Mouse (Mus musculus) MEL (cell line): ENCODE measurements around the gene Scn11a. TPM values are rescaled to one million over a fixed set of nuclear protein-coding genes. Genes with fewer than 3 reads are reported as not detected.

Experiments used
- DNase-seq: peaks from one replicate; pipeline ENCODE4 v3.0.0; 2011; ENCODE audit warnings: low read depth, low spot score
- H3K27ac ChIP-seq: 2 replicates; pipeline ENCODE4 v1.5.1; 2012; ENCODE audit warnings: low read depth, mild to moderate bottlenecking, control low read depth, low read length, moderate library complexity; ENCODE audit not compliant: control insufficient read depth
- H3K27me3 ChIP-seq, 2 experiments: fragments of 150-350 bp in 1 of 2; sonication (generic) in 1 of 2; 2 replicates each; pipeline ENCODE4 v1.6.1; 2012; ENCODE audit warnings: low read length in 2 of 2, mild to moderate bottlenecking in 2 of 2, improper control_type of control experiment in 1 of 2, moderate library complexity in 1 of 2; ENCODE audit not compliant: insufficient read depth in 2 of 2, control insufficient read depth in 1 of 2
- H3K36me3 ChIP-seq, 2 experiments: 2 replicates each; pipeline ENCODE4 v1.6.1; 2012 to 2014; ENCODE audit warnings: low read length in 2 of 2, improper control_type of control experiment in 1 of 2, inconsistent platforms in 1 of 2, mild to moderate bottlenecking in 1 of 2; ENCODE audit not compliant: insufficient read depth in 2 of 2, control insufficient read depth in 1 of 2
- H3K4me1 ChIP-seq, 2 experiments: fragments of 150-350 bp in 1 of 2; sonication (generic) in 1 of 2; 2 replicates each; pipeline ENCODE4 v1.6.1; 2012; ENCODE audit warnings: low read length in 2 of 2, improper control_type of control experiment in 1 of 2, mild to moderate bottlenecking in 1 of 2; ENCODE audit not compliant: insufficient read depth in 2 of 2, control insufficient read depth in 1 of 2
- H3K4me3 ChIP-seq, 2 experiments: fragments of 150-350 bp in 1 of 2; sonication (generic) in 1 of 2; 2 replicates each; pipeline ENCODE4 v1.5.1; 2012; ENCODE audit warnings: low read depth in 2 of 2, low read length in 2 of 2, mild to moderate bottlenecking in 2 of 2, moderate library complexity in 2 of 2, control low read depth in 1 of 2, improper control_type of control experiment in 1 of 2; ENCODE audit not compliant: control insufficient read depth in 1 of 2, insufficient read depth in 1 of 2
- H3K79me2 ChIP-seq: 2 replicates; pipeline ENCODE4 v1.6.1; 2012; ENCODE audit warnings: mild to moderate bottlenecking, low read length, moderate library complexity; ENCODE audit not compliant: control insufficient read depth, poor library complexity, insufficient read depth
- H3K9ac ChIP-seq: 2 replicates; pipeline ENCODE4 v1.6.1; 2012; ENCODE audit warnings: low read depth, mild to moderate bottlenecking, control low read depth, low read length, moderate library complexity; ENCODE audit not compliant: control insufficient read depth, poor library complexity, severe bottlenecking
- H3K9me3 ChIP-seq: fragments of 150-350 bp; sonication (generic); replicated peaks from 2 replicates; pipeline ENCODE4 v1.6.1; 2012; ENCODE audit warnings: mild to moderate bottlenecking, low read length, improper control_type of control experiment, moderate library complexity; ENCODE audit not compliant: insufficient read depth
- CTCF ChIP-seq, 3 experiments: IDR thresholded peaks in 2 of 3; conservative IDR thresholded peaks in 1 of 3; 2 replicates each; pipeline ENCODE4 v1.5.1; 2011 to 2012; ENCODE audit warnings: low read length in 3 of 3, low read depth in 2 of 3, mild to moderate bottlenecking in 2 of 3, improper control_type of control experiment in 1 of 3, inconsistent platforms in 1 of 3, mixed read lengths in 1 of 3, moderate library complexity in 1 of 3; ENCODE audit not compliant: control insufficient read depth in 1 of 3, insufficient read depth in 1 of 3, poor library complexity in 1 of 3, severe bottlenecking in 1 of 3
- E2F4 ChIP-seq: IDR thresholded peaks from 2 replicates; pipeline ENCODE4 v1.6.1; 2011; ENCODE audit warnings: low read depth, low read length, improper control_type of control experiment, borderline replicate concordance
- HCFC1 ChIP-seq: IDR thresholded peaks from 2 replicates; pipeline ENCODE4 v1.6.1; 2012; ENCODE audit warnings: low read depth, mild to moderate bottlenecking, inconsistent platforms, low read length, improper control_type of control experiment, moderate library complexity
- JUND ChIP-seq: IDR thresholded peaks from 2 replicates; pipeline ENCODE4 v1.6.1; 2011; ENCODE audit warnings: low read depth, mild to moderate bottlenecking, improper control_type of control experiment, low read length
- MYB ChIP-seq: IDR thresholded peaks from 2 replicates; pipeline ENCODE4 v1.6.1; 2011; ENCODE audit warnings: mild to moderate bottlenecking, low read depth, low read length, improper control_type of control experiment
- NELFE ChIP-seq: IDR thresholded peaks from 2 replicates; pipeline ENCODE4 v1.6.1; 2011; ENCODE audit warnings: low read depth, low read length, improper control_type of control experiment
- POLR2A ChIP-seq, 2 experiments: IDR thresholded peaks; 2 replicates each; pipeline ENCODE4 v1.6.1; 2011 to 2012; ENCODE audit warnings: low read length in 2 of 2, mild to moderate bottlenecking in 2 of 2, control low read depth in 1 of 2, improper control_type of control experiment in 1 of 2, low read depth in 1 of 2, moderate library complexity in 1 of 2; ENCODE audit not compliant: control insufficient read depth in 1 of 2, insufficient read depth in 1 of 2, poor library complexity in 1 of 2
- RAD21 ChIP-seq: IDR thresholded peaks from 2 replicates; pipeline ENCODE4 v1.6.1; 2011; ENCODE audit warnings: mild to moderate bottlenecking, low read depth, low read length, improper control_type of control experiment
- SMC3 ChIP-seq: IDR thresholded peaks from 2 replicates; pipeline ENCODE4 v1.6.1; 2011; ENCODE audit warnings: low read depth, low read length, improper control_type of control experiment
- TBP ChIP-seq: IDR thresholded peaks from 2 replicates; pipeline ENCODE4 v1.8.0; 2011; ENCODE audit warnings: low read depth, low read length, improper control_type of control experiment
- TCF12 ChIP-seq: IDR thresholded peaks from 2 replicates; pipeline ENCODE4 v1.6.1; 2014; ENCODE audit warnings: low read depth, mild to moderate bottlenecking, inconsistent platforms, low read length, improper control_type of control experiment, moderate library complexity
- USF2 ChIP-seq, 2 experiments: IDR thresholded peaks; 2 replicates each; pipeline ENCODE4 v1.6.1; 2011 to 2012; ENCODE audit warnings: improper control_type of control experiment in 2 of 2, low read length in 2 of 2, borderline replicate concordance in 1 of 2, inconsistent platforms in 1 of 2, low read depth in 1 of 2, mild to moderate bottlenecking in 1 of 2; ENCODE audit not compliant: insufficient read depth in 1 of 2
- ZC3H11A ChIP-seq: IDR thresholded peaks from 2 replicates; pipeline ENCODE4 v1.6.1; 2012; ENCODE audit warnings: low read depth, mild to moderate bottlenecking, inconsistent platforms, low read length, improper control_type of control experiment
- ZMIZ1 ChIP-seq: IDR thresholded peaks from 2 replicates; pipeline ENCODE4 v1.6.1; 2012; ENCODE audit warnings: low read depth, mild to moderate bottlenecking, inconsistent platforms, low read length, improper control_type of control experiment, moderate library complexity
- ZNF384 ChIP-seq: IDR thresholded peaks from 2 replicates; pipeline ENCODE4 v1.6.1; 2012; ENCODE audit warnings: low read depth, mild to moderate bottlenecking, inconsistent platforms, low read length, improper control_type of control experiment
- polyA plus RNA-seq, 2 experiments: library from polyadenylated mRNA; stranded (reverse) in 1 of 2; unstranded in 1 of 2; fragments of >175 nt in 1 of 2; fragments of >200 nt in 1 of 2; gene quantifications; 2 replicates each; pipeline versions ENCODE4 v1.2.1 to v1.2.4; 2012; ENCODE audit warnings: low replicate concordance in 2 of 2, low read depth in 1 of 2; ENCODE audit not compliant: insufficient read length in 2 of 2, insufficient read depth in 1 of 2, missing spikeins in 1 of 2
- total RNA-seq: library from RNA; depleted of rRNA; stranded (reverse); fragments of 300-350 nt; gene quantifications from 2 replicates; pipeline ENCODE4 v1.2.3, GENCODE M21; 2012

The Scn11a gene
- total and polyA plus RNA-seq, 3 experiments, result 0.04 to 0.15 TPM; not detected in 1

DNA sequence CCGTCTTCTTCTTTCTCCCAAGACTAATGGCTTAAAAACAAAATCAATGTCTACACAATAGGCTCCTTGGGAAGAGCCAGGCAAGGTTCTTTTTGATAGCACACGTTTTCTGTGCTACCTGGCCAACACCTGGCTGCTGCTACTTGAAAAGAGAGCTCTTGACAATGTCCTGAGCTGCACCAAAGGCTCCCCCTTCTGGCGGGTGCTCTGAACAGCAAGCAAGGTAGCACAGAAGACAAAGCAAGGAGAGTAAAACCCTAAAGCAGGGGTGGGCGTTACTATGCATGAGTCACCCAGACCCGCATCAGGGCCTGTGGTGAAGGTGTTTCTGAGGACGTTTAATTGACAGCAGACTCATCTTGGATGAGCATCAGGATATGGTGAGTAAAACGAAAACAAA is 56.7 kb downstream of the Scn11a start:
- Histone ChIP-seq H3K27ac (no peak overlapping the region), H3K27me3 (no peaks in the 10 kb centered on the region), H3K4me1 (0 out of 4 replicates have a peak, but pooled peaks cover 0 to 2% of the 10 kb centered on the region in 2 experiments), H3K79me2 (no peaks in the 10 kb centered on the region), H3K9me3 (no peaks in the 10 kb centered on the region), H3K9ac (no peak overlapping the region), H3K4me3 (no peak overlapping the region), H3K36me3 (no peaks in the 10 kb centered on the region)
- DNase-seq, result peak; percentile 49
- TF ChIP-seq SMC3 (peak; percentile 53), HCFC1 (no peak), CTCF (IDR thresholded peaks at IDR 0.05 in 2 of 3, conservative IDR thresholded peaks at IDR 0.05 in 1 of 3; ENCODE audit: control insufficient read depth in 1 of 3, insufficient read depth in 1 of 3, low read depth in 2 of 3, low read length in 3 of 3, poor library complexity in 1 of 3, severe bottlenecking in 1 of 3) (peak; percentile 60 to 69 (median 63); a peak in 5 of 6 replicates), JUND (no peak), NELFE (no peak), ZC3H11A (peak; percentile 17; the same call in 1 of the 2 replicates), TCF12 (no peak), RAD21 (peak; percentile 55), ZMIZ1 (no peak)

DNA sequence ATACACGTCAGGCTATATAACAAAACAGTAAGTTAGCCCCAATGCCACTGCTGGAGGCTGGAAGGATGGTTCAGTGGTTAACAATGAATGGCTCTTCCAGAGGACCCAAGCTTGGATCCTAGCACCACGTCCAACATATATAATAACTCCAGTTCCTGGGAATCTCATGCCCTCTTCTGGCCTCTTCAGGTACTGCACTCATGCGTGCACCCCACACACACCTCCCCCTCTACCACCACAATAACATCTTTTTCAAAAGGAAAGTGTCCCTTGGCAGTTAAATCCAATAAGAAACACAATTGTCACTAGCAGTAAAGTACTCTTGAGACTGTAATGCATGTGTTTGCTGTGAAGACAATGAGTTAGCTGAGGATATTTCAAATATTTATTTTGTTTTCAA is 65.0 kb downstream of the Scn11a start:
- no peaks in the 10 kb centered on the region for H3K27me3 ChIP-seq
- H3K9ac ChIP-seq, result no peak overlapping the region
- no peak overlapping the region for H3K27ac ChIP-seq
- TF ChIP-seq RAD21, result peak; percentile 14
- no peak for TF ChIP-seq E2F4
- peak; percentile 14 to 25 (median 18); a peak in 2 of 6 replicates for TF ChIP-seq CTCF (IDR thresholded peaks at IDR 0.05 in 2 of 3, conservative IDR thresholded peaks at IDR 0.05 in 1 of 3; ENCODE audit: control insufficient read depth in 1 of 3, insufficient read depth in 1 of 3, low read depth in 2 of 3, low read length in 3 of 3, poor library complexity in 1 of 3, severe bottlenecking in 1 of 3)
- no peaks in the 10 kb centered on the region for H3K4me1 ChIP-seq
- H3K79me2 ChIP-seq, result no peaks in the 10 kb centered on the region
- no peaks in the 10 kb centered on the region for H3K9me3 ChIP-seq
- DNase-seq, result peak; percentile 11
- no peaks in the 10 kb centered on the region for H3K36me3 ChIP-seq
- no peak overlapping the region for H3K4me3 ChIP-seq

DNA sequence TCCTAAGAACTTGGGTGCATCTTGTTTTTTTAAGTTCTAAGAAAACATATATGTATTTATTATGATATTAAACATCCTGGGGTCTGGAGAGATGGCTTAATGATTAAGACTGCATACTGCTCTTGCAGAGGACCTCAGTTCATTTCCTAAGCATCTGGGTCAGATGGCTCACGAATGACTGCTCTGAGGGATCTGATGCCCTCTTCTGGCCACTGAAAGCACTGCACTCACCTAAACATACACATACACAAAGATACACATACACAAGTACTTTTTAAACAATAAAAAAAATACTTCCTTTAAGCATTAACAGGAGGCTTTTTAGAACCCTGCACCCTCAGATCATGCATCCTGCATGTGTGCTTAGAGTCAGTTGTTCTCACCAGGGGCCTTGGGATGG is 65.8 kb downstream of the Scn11a start:
- H3K27me3 ChIP-seq, result no peaks in the 10 kb centered on the region
- H3K9ac ChIP-seq, result no peak overlapping the region
- no peaks in the 10 kb centered on the region for H3K79me2 ChIP-seq
- H3K36me3 ChIP-seq, result no peaks in the 10 kb centered on the region
- DNase-seq, result peak; percentile 9
- H3K4me3 ChIP-seq, result no peak overlapping the region
- no peak overlapping the region for H3K27ac ChIP-seq
- TF ChIP-seq ZNF384 (no peak), CTCF (IDR thresholded peaks at IDR 0.05 in 2 of 3, conservative IDR thresholded peaks at IDR 0.05 in 1 of 3; ENCODE audit: control insufficient read depth in 1 of 3, insufficient read depth in 1 of 3, low read depth in 2 of 3, low read length in 3 of 3, poor library complexity in 1 of 3, severe bottlenecking in 1 of 3) (peak; percentile 21 to 30 (median 25); a peak in 4 of 6 replicates), POLR2A (IDR thresholded peaks at IDR 0.05; ENCODE audit: control insufficient read depth in 1 of 2, insufficient read depth in 1 of 2, low read depth in 1 of 2, low read length in 2 of 2, poor library complexity in 1 of 2) (no peak), TBP (no peak), USF2 (IDR thresholded peaks at IDR 0.05; ENCODE audit: borderline replicate concordance in 1 of 2, insufficient read depth in 1 of 2, low read depth in 1 of 2, low read length in 2 of 2) (no peak), HCFC1 (no peak), MYB (no peak), SMC3 (peak; percentile 25; the same call in 1 of the 2 replicates)
- TF ChIP-seq, all 39 proteins: peak for 2
- Histone ChIP-seq H3K4me1 (no peaks in the 10 kb centered on the region), H3K9me3 (no peaks in the 10 kb centered on the region)
